Mouse (Mus musculus) stomach, postnatal 0 days (tissue): ENCODE data around the gene Ift122.
"Not testable (repeated sequence)": the region's sequence is repeated elsewhere in the genome, so short reads cannot be mapped to it uniquely, and the experiment has no call there.

Experiments used
- CTCF ChIP-seq: IDR thresholded peaks from 2 replicates; pipeline ENCODE4 v1.5.1; 2016; ENCODE audit warnings: antibody characterized with exemption, low read depth, mild to moderate bottlenecking, moderate library complexity
- EP300 ChIP-seq: optimal IDR thresholded peaks from 2 replicates; pipeline ENCODE3; 2016; ENCODE audit warnings: antibody characterized with exemption

DNA sequence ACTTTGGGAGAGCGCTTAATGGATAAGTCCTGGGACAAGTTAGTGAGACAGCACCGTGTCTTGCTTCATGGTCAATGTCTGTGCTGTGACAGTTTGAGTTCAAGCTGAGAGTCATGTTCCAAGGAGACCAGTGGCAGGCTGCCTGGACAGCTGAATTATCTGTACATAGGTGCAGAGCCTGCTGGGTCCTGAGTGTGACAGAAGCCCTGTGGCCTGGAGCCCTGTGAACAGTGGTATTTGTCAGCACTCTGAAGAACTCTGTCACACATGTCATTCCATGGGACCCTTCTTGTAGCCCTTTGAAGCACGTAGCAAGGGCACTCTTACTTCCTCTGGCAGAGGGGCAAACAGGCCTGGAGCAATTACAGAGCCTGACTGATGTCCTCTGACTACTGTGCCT is 18.0 kb downstream of the Ift122 start:
- TF ChIP-seq EP300, CTCF: not testable (repeated sequence)
